Mouse (Mus musculus) thymus, adult 2 months (tissue): Measurements from ENCODE around the gene Zfand3.

ENCODE experiments used
- CTCF ChIP-seq: fragments of 200-500 bp; IDR thresholded peaks from 2 replicates; pipeline ENCODE4 v1.5.1; 2012; ENCODE audit warnings: mild to moderate bottlenecking, control low read depth, low read length, moderate library complexity, borderline replicate concordance; ENCODE audit not compliant: control insufficient read depth, poor library complexity, insufficient read depth; ENCODE audit errors: extremely low read depth
- POLR2A ChIP-seq: fragments of 200-500 bp; IDR thresholded peaks from 2 replicates; pipeline ENCODE4 v1.6.1; 2012; ENCODE audit warnings: mild to moderate bottlenecking, low read length, control low read depth, moderate library complexity; ENCODE audit not compliant: control insufficient read depth, poor library complexity, insufficient read depth; ENCODE audit errors: extremely low read depth

- no peak for TF ChIP-seq CTCF
- TF ChIP-seq POLR2A = no peak
These were observed 192.1 kb downstream of the Zfand3 start for GRCm38 (mm10) chr17:30196401-30197279.
